Mouse (Mus musculus): Measurements from ENCODE around the gene Rfng.
A peak's percentile ranks its signal among the peaks of the same experiment; 100 is the strongest.
"Not testable (repeated sequence)": the region's sequence is repeated elsewhere in the genome, so short reads cannot be mapped to it uniquely, and the experiment has no call there.

Gene Rfng

DNA sequence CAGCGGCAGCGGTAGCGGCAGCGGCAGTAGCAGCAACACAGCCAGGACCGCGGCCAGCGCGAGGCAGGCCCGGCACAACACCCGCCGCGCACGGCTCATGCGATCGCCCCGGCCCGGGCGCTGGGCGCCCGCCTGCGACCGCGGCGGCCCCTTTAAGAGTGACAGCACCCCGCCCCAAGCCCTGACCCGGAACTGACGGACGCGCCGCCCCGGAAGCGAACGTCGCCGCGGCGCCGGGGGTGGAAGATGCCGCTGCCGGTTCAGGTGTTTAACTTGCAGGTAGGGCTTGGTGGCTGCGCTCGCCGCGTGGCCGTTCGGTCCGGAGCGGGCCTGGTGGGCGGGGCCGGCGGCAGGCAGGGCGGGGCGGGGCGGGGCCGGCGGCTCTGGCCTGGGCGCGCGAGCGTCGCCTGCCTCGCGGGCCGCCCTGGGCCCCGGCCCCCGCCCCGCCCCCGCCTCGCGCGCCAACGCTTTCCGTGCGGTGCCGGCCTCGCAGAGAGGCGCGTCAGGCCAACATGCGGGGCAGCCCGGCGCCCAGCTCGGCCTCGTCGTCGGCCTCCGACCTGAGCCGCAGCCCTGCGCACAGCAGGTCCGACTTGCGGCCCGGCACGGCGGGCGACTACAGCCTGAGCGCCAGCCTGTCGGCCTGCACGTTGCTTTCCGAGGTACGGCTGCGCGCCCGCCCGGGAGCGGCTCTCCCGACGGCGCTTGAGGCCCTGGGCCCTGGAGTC lies at the start of gene Rfng, which contains the start of gene Gps1:
Rfng (minus strand) TSS at position 144 of the 728 bp plus-strand sequence.
Gps1 (plus strand) TSS at position 209 of the 728 bp plus-strand sequence.
- peak; percentile 65 for DNase-seq (ENCODE audit: low read depth, low spot score)

DNA sequence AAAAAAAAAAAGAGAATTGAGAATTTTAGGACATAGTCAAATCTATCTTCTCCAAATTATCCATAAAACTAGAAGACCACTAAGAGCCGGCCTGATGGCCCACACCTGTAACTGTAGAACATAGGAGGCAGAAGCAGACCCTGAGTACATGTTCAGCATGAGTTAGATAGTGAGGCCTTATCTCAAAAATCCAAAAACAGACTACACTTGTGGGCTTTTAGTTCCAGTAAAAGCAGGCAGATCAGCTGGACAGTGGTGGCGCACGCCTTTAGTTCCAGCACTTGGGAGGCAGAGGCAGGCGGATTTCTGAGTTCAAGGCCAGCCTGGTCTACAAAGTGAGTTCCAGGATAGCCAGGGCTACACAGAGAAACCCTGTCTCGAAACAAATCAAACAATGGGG lies 49.0 kb upstream of the Rfng start:
- not testable (repeated sequence) for DNase-seq (ENCODE audit: low read depth, low spot score)

DNA sequence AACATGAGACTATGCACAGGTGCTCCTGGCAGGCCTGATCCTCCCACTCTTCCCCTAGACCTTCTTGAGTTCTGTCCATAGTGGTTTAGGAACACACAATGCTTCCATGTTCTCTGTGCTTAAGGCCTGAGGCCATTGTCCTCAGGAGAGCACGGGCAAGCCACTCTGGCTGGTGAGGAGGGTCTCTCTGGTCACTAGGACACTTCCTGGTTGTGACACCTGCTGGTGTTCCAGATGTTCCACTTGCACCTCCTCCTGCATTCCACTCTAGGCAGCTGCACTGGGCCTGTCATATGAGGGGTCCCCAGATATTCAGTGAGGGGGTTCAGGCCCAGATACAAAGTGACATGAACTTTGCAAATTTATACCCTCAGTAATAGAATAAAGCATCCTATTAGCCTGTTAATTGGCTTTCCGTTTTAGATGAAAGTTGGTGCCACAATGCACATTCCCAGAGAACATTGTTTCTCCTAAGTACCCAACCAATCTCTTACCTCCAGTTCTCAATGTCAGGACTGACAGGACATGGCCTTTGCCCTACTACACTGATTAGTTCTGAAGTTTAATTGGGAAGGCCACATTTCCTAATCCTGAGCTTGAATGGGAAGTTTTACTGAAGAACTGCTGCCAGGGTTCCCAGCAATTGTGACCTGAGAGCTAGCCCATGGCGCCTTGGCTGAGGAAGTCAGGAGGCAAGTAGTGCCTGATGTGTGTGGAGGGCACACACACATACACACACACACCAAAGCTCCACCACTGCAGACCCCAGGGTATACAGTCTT lies 47.8 kb upstream of the Rfng start:
- no peak for DNase-seq (ENCODE audit: low read depth, low spot score)

DNA sequence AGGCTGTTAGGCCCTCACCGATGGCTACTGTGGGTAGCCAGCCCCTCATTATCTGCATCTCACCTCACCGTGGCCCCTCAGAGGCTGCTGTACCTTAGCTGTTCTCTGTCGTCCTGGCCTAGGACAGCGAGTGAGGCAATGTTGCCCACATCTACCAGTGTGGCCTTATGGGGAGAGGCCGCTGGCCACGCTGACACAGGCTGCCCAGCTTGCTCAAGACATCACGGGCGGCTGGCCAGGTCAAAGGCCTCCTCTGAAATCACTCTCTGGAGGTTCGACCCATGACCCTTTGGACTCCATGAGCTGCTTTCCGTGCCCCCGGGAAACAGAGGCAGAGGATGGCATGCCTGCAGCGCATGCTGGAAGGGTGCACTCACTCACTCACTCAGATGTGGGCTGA lies 46.7 kb upstream of the Rfng start:
- DNase-seq (ENCODE audit: low read depth, low spot score), result no peak

DNA sequence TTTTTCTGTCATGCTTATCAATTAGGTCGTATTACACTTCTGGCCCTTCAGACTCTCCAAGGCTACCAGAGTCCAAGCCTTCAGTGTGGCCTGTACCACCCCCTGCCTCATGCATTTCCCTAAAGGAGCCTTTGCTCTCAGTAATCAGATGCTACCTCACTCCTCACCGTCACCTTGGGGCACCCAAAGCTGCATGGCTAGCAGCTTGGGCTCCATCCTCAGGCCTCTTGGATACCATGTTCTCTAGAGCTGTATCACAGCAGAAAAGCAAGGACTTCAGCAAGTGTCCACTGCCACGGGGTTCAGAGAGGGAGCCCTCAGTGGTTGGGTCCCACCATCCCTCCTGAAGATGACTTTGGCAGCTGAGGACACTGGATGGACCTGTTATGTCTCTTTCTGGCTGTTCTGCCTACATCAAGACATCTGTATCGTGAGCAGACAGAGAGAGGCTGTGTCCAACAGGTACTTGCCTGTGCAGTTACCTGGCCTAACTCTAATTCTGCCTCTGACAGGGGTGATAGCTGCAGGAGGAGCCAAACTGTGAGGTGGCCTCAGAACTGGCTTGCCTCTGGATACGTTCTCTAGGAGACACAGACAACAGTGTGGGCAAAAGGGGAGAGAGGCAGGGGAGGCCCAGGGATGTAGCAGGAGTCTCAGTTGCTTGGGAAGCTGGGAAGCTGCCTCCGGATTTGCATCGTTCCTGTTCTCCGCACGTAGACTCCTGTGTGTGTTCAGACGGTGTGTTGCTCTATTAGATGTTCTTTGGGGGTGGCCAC lies 45.9 kb upstream of the Rfng start:
- no peak for DNase-seq (ENCODE audit: low read depth, low spot score)

DNA sequence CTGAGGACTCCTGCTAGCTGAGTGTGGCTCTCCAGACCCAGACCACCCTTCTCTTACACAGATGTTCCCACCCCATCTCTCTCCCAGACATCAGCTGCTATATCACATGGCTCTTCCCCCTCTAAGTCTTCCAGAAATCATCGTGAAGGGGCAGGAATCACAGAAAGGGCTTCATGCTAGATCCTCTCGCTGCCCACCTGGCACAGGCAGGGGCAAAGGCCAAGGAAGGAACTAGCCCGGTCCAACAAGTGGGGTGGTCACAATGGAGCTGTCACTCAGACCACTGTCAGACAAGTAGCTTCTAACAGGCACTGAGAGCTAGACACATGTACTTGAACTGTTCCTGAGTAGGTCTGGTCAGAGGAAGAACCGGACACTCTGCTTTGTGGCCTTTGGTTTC lies 44.4 kb upstream of the Rfng start:
- no peak for DNase-seq (ENCODE audit: low read depth, low spot score)

DNA sequence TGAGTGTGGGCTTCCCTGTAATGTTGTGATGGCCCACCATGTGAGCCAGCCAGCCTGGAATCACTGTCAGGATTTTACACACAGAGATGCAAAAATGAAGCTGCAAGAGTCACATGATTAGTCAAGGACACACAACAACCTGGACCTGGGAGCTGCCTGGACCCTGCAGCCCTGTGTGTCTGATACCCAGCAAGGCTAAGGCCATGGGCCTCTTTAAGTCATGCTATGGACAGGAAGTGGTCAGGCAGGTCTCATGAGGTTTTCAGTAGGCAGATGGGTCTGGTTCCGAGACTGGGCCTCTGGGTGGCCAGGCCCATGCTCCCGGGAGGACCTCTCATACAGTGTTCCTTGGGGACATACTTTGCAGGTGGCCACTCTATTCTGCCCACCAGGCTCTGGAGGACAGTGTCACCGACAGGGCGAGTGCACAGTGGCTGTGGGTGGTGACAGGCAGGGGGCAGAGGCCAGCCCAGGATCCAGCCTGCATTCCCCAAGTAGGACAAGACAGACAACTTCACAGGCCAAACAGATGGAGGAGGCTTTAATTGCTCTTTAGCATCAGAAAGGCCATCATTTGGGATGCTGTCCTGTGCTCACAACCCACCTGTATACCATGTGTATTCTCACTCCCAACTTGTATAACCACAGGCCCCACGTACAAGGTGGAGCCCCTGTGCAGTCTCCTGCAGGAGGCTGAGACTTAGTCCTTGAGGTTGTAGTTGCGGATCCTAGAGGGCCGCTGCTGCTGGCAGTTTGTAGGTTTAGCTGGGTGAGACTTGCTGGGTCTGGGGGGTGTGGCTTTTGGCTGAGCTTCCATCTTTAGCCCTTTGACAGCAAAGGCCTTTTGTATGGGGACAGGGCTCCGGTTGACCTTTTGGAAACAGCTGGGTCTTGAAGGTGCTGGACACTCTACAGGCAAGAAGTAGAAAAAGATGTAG lies 42.3 kb upstream of the Rfng start:
- DNase-seq (ENCODE audit: low read depth, low spot score), result no peak

DNA sequence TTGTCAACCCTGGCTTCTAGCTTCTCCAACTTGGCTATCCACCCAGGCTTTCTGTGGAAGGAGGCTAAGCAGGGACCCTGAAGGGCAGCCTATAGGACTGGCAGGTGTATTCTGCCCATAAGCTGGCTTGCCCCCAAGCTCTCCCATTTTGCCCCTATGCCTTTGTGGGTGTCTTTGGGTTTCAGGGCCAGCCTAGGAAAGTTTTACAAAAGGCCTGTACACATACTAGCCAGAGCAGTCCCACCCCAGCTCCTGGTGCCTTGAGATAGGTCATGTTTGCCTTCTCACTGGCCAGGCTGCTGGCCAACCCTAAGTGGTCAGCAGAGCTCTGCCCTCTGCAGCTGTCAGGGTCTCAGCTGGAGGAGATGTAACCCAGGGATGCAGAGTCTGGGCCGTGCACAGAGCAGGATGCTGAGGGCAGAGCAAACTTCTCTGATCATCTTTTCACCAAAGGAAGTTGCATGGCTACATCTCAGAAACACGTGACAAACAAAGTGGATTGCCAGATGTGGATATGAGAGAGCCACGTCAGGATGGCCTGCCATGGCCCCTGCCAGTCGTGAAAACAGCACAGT lies 41.4 kb upstream of the Rfng start:
- DNase-seq (ENCODE audit: low read depth, low spot score), result no peak

DNA sequence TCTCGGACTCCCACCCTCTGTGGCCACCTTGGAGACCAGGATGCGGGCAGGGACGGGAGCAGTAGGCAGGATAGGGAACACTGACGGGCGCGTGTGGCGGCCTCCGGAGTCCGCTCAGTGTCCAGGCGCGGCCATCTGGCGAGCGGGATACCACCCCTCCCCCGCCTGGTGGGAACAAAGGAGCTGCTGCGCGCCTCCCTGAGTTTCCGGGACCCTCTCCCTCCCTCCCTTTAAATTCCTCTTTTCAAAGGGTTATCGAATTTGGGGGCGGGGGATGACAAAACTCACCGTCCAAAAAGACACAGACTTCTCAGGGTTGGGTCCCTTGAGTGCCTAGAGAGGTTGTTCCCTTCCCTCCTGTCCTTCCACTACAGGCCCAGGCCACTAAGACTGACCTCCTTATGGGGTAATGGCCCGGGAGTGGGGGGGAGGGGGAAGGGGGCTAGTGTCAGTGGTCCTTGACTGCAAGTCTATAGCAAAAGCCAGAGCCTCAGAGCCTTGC lies 40.8 kb upstream of the Rfng start:
- no peak for DNase-seq (ENCODE audit: low read depth, low spot score)

DNA sequence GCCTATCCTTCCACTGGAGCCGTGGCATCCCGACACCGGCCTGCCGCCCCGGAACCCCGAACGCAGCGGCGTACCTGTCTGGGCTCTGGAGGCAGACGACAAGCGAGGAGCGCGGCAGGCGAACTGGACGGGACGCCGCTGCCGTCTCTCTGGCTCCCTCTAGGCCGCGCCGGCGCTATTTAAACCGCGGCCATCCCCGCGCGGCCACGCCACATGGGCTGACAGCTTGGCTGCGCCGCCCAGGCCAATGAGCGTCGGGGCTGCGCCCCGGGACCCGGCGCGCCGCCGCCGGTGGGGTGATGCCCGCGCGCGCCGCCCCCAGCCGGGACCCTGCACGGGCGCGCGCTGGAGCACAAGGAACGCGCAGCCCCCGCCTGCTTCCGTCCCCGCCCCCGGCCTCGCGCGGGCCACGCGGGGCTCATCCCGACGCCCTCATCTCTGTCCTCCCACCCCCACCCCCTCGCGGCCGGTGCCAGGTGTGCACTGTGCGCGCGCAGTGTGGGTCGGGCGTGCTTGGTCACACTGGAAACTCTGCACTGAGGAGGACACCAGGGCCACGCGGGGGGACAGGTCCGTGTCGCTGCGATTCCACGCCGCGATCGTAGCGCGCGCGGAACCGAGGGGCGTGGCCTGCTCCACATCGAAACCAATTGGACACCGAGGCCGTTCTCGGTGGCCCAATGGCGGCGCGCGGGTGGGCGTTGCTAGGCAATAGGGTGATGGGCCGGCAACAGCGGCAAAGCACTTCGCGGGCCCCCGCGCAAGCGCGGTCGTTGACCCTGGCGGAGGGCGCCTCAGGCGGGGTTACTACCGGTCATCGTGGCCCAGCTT lies 40.2 kb upstream of the Rfng start, which contains the start of gene Fasn:
Fasn (minus strand) TSS at position 592 of the 831 bp plus-strand sequence.
- peak; percentile 93 for DNase-seq (ENCODE audit: low read depth, low spot score)

DNA sequence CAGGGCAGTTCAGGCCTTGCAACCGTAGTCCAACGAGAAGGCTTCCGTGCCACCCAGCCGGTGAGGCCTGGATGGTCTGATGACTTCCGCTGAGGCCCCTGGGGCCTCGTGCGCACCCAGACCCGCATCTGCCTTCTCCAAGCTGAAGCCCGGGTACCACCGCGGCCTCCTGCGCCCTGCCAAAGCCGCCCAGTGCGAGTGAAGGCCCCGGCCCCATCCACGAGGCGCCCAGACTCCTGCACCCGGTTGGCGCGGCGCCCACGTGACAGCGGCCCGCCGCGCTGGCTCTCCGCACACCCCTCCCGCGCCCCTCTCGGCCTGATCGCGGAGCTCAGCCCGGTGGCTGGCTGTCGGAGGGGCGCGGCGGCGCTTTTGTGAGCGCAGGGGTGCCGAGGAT lies 39.5 kb upstream of the Rfng start:
- DNase-seq (ENCODE audit: low read depth, low spot score), result no peak

DNA sequence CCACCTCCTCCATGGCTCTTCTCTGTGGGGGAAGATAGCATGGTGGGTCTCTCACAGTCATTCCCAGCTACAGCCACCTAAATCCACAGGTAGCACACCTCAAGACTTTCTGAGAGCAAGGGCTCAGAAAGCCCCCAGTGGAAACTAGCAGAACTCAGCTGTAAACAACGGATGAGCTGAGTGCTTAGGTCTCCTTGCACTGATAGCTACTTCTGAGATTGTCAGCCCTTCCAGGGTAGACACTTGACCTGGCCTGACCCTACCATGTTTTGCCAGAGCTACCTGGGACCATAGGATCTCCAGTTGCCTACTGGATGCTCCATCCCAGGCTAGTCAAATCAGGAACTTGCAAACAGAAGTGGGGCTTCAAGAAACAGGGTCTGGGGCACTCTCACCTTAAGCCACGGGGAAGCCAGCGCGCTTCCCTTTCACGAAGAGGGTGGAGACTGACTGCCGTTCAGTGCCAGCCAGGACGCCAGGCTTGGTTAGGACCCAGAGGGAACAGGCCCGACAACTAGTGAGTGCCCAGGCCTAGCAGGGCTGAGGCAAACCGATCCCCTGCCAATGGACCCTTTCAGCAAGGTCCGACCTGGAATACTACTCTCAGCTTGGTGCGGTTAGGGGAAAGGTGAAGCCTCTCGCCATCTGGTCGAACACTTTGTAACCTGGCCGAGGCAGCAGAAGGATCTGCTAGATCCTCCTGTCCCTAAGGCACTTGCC lies 39.0 kb upstream of the Rfng start:
- no peak for DNase-seq (ENCODE audit: low read depth, low spot score)

DNA sequence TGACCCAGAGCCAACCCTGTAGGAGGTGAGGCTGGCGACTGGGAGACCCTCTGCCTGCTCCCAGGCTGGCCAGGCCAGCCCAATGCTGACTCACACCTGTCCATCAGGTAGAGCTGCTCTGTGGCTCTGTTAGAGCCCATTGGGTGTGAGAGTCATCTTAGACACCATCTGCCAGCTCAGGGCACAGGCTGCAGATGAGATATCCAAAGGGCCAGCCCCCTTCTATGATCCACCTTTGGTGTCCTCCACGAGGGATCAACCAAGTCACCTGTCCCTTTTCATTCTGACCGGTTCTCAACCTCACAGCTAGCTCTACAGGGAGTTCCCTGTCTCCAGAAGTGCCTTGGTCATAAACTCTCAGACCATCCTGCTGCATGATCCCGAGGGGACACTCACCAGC lies 38.3 kb upstream of the Rfng start:
- DNase-seq (ENCODE audit: low read depth, low spot score), result no peak

DNA sequence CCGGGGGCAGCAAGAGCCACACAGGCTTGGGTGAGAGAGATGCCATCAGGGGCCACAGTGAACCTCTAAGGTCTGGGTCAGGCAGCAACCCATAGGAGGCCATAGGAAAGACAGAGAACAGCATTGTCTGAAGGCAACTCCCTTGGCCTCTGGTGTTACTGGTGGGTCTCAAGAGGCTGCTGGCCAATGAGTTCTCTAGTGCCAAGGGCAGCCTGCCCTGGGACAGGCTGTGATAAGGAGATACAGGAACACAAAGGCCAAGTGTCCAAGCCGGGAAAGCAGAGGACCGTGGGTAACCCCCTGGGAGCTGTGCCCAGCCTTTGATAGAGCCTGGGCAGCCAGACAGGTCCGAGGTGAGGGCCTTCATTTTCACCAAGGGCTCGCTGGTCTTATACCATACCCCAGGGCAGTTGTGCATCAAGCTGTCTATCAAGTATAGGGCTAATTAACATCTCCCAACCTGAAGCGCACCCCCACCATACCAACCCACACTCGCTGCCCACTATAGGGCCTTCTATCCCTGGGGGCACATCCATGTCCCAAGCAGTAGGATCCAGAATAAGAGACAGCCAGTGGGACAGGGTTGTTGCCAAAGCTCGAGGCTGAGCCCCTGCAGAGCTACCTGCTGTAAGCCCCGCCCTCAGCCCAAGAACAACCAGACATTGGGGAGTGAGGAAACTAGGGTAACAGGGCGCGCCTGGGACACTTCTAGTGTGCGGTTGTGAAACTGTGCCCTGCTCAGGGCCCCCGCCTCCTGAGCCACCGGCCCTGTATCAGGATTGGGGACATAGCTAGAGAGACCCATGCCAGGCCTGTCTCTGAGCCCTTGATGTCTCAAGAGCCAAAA lies 37.3 kb upstream of the Rfng start:
- no peak for DNase-seq (ENCODE audit: low read depth, low spot score)

DNA sequence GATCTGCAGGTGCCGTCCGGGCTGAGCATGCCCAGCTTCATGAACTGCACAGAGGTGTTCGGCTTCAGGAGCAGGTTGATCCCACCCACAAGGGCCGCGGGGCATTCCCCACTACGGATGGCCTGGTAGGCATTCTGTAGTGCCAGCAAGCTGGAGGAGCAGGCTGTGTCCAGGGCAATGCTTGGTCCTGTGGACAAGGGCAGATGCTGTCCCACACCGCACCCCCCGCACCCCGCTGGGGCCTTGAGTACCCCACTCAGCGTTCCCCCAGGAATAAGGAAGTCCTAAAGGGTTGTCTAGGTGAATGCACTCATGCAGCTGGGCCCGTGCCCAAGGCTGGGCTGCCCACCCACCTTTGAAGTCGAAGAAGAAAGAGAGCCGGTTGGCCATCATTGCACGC lies 36.5 kb upstream of the Rfng start:
- no peak for DNase-seq (ENCODE audit: low read depth, low spot score)

DNA sequence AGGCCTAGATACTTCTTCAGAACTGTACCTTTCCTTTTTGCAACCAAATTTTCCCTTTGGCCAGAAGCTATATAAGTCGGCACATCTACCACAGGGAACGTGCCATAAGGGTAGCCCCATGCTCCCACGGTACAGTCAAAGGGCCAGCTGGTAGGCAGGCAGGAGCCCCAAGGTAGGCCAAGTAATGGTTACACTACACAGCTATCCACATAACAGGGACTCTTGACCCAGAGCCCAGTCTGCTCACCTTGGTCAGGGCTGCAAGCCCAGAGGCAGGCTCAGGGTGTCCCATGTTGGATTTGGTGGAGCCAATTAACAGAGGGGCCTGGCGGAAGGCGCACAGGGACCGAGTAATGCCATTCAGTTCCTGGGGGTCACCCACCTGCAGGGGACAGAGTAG lies 35.5 kb upstream of the Rfng start:
- no peak for DNase-seq (ENCODE audit: low read depth, low spot score)

DNA sequence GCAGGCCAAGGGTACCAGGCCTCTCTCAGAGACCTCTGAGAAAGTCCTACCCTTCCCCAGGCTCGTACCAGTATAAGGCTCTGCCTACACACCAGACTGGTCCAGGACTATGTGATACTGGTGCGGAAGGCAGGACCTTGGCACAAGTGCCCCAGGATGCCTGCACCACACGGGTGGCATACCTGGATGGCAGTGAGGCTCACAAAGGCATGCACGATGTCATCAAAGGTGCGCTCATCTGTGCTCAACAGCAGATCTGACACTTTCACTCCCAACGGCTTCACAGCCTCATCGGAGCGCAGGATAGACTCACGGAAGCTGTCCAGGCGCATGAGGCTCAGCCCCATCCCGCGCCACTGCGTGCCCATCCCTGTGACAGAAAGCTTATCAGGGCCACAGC lies 34.2 kb upstream of the Rfng start:
- DNase-seq (ENCODE audit: low read depth, low spot score), result no peak

DNA sequence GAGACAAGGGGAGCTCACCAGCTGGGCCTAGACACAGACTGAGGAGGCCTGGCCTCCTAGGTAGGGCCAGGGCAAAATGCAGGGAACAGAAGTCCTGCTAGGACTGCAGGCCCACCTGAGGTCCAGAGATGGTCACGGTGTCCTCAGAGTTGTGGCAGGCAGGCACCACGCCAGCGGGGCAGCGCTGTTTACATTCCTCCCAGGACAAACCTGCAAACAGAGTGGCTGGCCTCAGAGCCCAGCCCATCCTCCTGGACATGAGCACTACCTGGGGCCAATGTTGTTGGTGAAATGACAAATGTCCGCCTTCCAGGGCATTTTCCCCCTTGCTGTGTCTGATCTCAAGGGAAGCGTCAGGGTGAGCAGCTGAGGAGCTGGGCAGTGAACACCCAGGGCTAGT lies 33.4 kb upstream of the Rfng start:
- no peak for DNase-seq (ENCODE audit: low read depth, low spot score)
